Mouse (Mus musculus): ENCODE results near the gene Rnf220.

Gene Rnf220

GRCm38 (mm10) chr4:117487471-117487870 lies 9.4 kb downstream of the Rnf220 start:
- DNase-seq (ENCODE audit: low spot score in 2 of 2), result no peak

DNA sequence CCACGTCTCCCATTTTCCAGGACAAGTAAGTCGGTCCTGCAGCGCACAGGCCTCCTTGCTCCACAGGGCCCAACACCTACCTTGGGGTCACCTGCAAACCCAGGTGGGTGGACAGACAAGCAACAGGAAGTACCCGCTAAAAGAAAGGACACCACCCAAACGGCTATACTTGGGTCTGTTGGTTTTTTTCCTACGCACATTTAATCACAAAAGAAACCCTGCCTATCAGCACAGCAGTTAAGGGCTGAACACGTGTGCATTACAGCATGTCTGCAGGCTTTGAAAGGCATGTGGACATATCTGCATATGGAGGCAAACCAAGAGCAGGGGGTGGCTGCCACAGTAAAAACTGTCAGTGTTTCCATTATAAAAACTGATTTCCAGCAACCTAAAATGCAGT lies 10.7 kb downstream of the Rnf220 start:
- no peak for DNase-seq (ENCODE audit: low spot score in 2 of 2)

GRCm38 (mm10) chr4:117485045-117485780 lies 11.6 kb downstream of the Rnf220 start:
- no peak for DNase-seq (ENCODE audit: low spot score in 2 of 2)

DNA sequence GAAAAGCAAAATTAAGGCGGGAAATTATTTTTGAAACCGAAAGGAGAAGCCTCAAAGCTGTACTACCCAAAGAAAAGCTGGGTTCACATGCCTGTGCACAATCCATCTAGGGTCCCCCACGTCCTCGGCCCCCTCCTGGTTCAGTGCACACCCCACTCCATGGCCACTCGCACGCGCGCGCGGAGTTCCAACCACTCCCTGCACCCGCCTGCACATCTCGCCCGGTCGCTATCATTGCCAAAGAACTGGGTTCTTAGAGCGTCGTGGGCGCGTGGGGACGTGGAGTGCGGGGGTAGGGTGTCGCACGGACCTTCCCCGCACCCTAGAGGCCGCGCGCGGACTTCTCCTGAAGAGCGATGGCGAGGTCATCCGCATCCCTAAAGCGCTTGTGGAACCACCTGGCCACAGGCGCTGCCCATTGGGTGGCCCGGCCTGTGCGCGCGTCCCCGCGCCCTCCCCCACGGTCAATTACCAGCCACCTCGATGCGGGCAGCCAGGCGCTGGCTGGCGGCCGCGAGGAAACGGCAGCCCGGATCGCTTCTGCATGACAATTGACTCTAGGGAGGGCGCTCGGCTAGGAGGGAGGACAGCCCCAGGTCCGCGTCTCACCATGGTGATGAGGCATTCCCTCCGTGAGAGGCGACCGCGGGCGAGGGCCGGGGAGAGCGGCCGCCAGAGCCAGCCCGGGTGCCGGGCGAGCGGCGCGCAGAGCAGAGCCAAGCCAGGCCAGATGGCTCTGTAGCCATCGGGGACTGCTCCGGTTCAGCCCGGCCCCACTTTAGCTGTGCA lies 12.4 kb downstream of the Rnf220 start:
- no peak for DNase-seq (ENCODE audit: low spot score in 2 of 2)

DNA sequence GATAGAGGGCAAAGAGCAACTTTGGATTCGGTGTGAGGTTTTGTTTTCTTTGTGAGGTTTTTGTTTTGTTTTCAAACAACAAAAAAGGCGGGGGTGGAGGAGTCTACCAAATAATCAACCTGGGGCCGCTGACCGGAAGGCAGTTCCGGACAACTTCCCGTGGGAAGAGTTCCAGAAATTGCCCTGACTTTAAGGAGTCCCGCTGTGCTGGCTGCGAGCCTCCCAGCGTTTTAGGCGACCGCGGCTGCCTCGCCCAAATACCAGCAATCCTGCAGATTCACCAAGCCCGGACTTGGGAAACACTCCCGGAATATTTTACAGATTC lies 13.0 kb downstream of the Rnf220 start:
- no peak for DNase-seq (ENCODE audit: low spot score in 2 of 2)

- DNase-seq (ENCODE audit: low spot score in 2 of 2), result no peak
These were observed 14.7 kb downstream of the Rnf220 start for GRCm38 (mm10) chr4:117482103-117482502.

- no peak for DNase-seq (ENCODE audit: low spot score in 2 of 2)
These were observed 16.0 kb downstream of the Rnf220 start for GRCm38 (mm10) chr4:117480611-117481445.

DNA sequence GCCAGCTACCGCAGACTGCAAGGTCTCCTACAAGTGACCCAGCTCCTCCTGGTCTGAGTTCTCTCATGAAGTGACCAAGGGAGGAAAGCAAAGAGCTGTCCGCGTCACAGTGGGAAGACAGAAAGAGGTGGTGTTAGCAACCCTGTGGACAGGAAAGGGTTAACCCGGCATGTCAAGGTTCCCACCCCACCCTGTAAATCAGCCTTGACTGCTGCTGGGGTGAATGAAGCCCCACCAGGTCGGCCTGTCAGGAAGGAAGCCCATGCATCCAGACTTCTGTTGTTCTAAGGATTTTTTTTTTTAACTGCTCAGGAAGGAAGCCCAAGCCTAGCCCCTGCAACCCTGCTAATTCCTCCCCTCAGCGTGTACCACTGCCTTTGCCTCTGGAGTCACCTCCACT lies 16.9 kb downstream of the Rnf220 start:
- no peak for DNase-seq (ENCODE audit: low spot score in 2 of 2)

DNA sequence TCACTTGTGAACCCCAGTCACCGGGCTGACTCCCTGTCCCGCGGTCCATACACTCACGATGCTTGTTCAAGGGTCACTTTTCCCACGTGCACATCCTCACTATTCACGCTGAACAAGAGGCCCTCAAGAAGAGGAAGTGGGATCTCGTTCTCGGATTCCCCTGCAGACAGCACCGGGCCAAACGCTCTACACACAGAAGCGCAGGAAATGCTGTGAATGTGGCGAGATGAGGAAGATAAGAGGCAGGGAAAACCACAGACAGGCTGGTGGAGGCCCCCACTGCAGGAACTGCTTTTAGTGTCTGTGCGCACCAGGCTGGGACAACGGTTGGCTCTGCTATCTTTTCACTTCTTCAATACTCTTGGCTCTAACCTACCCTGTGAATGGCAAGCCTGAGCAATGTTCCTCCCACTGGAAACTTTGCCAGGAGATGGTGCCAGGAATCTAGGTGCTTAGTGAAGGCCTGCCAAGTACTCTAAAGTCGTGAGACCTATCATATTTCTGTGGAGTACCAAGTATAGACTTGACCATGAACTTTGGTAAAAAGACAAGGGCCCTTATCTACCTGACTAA lies 18.7 kb downstream of the Rnf220 start:
- DNase-seq (ENCODE audit: low spot score in 2 of 2), result no peak

DNA sequence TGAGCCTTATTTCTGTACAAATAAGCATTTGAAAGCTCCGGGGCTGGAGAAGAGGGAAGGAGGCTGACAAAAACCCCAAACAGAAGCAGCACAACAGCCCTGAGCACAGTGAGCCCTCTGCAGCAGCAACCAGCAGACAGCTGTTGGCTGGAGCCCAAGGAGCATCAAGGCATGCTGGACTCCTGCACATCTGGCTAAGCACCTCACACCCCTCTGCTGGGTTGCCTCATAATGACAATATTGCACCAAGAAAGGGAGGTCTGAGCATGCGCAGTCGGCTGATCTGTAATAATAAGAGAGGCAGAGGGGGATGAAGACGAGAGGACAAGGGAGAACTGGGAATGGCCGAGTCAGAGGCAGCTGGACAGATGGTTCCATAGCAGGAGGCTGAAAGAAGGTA lies 19.5 kb downstream of the Rnf220 start:
- DNase-seq (ENCODE audit: low spot score in 2 of 2), result peak in 1 of 2 experiments; percentile 38

GRCm38 (mm10) chr4:117476777-117477176 lies 20.1 kb downstream of the Rnf220 start:
- no peak for DNase-seq (ENCODE audit: low spot score in 2 of 2)

- no peak for DNase-seq (ENCODE audit: low spot score in 2 of 2)
These were observed 20.5 kb downstream of the Rnf220 start for GRCm38 (mm10) chr4:117476355-117476754.

DNA sequence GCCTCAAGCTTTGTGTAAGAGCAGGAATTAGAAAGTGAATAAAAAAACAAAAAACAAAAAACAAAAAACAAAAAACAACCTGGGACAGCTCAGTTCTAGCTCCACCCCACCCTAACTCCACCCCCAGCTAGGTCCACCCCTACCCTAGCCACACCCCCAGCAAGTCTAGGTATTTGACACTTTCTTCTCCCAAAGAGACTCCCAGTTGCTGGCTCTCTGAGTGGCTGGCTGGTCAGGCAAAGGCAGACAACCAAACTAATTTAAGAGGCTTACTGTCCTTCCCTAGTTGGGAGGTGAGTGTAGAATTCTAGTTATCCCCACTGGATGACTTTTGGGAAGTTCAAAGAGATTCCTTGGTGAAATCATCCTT lies 22.9 kb downstream of the Rnf220 start:
- DNase-seq (ENCODE audit: low spot score in 2 of 2), result peak in 1 of 2 experiments; percentile 43

DNA sequence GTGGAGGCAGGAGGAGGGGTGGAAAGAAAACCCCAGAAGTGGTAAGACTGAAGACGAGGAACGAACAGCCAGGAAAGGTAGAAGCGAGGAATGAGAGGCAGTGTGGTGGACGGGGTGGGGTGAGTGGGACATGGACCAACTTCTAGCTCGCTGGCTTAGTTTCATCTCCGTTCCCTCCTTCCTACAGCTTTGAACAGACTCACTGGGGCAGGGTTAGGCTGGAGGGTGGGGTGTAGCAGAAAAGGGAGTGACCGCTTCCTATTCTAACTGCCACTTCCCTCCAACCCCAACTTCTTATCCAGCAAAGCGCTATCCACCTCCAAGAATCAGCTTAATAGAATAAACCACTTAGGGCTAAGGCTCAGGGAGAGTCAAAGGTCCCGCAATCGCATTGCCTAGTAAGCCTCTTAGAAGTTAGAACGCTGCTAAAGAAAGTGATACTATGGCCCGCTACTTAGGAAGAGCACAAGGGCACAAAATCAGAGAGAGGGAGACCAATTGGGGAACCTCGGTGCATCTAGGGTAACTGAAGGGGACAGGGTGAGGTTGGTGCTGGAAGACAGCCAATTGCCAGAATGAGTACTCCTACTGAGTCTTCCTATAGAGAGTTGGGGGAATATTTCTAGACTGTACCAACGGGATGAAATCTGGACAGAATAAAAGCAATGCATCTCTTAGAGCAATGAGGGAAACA lies 23.4 kb downstream of the Rnf220 start:
- DNase-seq (ENCODE audit: low spot score in 2 of 2), result no peak

GRCm38 (mm10) chr4:117469471-117469870 lies 27.4 kb downstream of the Rnf220 start:
- no peak for DNase-seq (ENCODE audit: low spot score in 2 of 2)

DNA sequence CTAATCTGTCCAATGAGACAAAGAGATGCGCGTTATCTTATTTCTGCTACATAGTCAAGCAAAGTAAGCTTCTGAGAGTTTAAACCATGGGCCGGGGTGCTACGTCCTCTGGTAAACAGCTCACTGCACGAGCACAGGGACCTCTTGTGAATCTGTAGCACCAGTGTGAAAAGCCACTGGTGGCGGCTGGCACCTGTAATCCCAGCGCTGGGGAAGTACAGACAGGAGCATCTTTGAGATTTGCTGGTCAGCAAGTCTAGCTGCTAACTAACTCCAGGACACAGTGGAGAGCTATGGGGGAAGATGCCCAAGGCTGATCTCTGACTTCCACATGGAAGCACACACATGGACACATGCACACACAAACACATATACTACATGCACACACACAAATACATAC lies 28.9 kb downstream of the Rnf220 start:
- no peak for DNase-seq (ENCODE audit: low spot score in 2 of 2)

GRCm38 (mm10) chr4:117449151-117449550 lies 47.7 kb downstream of the Rnf220 start:
- DNase-seq (ENCODE audit: low spot score in 2 of 2), result no peak

GRCm38 (mm10) chr4:117447926-117448325 lies 48.9 kb downstream of the Rnf220 start:
- DNase-seq (ENCODE audit: low spot score in 2 of 2), result no peak

- DNase-seq (ENCODE audit: low spot score in 2 of 2), result no peak
These were observed 51.2 kb downstream of the Rnf220 start for GRCm38 (mm10) chr4:117445516-117446207.

DNA sequence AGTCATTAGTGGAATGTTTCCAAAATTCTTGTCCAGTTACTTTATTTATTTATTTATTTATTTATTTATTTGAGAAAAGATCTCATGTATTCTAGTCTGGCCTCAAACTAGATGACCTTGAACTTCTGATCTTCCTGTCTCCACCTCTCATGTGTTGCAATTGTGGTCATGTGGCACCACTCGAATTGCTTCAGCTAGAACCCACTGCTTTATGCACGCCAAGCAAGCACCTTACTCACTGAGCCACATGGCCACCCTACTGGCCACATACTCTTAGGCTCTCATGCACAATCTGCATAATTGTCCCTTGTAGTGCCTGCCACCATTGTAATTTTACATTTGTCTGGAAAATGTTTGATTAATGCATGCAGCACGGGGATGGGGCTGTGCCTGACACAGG lies 57.9 kb downstream of the Rnf220 start:
- no peak for DNase-seq (ENCODE audit: low spot score in 2 of 2)

DNA sequence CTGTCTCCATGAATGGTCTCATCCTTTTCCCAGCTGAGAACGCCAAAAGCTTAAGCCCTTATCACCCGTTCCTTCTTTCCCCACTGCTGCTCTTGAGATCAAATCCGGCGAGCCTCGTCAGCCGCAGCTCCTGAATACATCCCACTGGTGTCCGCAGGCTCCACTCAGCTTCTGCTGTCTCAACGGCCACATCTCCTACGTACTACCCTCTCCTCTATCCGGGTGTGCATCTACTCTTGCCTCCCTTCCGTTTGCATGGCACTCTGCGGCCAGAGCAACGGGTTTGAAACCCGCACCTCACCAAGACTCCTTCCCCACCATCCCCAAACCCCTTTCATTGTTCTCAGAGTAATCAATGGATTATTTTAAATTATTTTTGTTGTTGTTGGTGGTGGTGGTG lies 58.8 kb downstream of the Rnf220 start:
- DNase-seq (ENCODE audit: low spot score in 2 of 2), result no peak
